Mouse (Mus musculus) sigmoid colon, adult 10 weeks (tissue): ENCODE data around the gene Micall2. TPM values are rescaled to one million over a fixed set of nuclear protein-coding genes. Genes with fewer than 3 reads are reported as not detected.

Source experiments
- polyA plus RNA-seq: library from polyadenylated mRNA; stranded (reverse); fragments of 350-450 nt; fragmentation: Illumina TruSeq; extraction: RNeasy Lipid Tissue Mini Kit (QIAGEN cat#74804); gene quantifications from one replicate; pipeline ENCODE4 v1.2.3, GENCODE M21; 2014; ENCODE audit warnings: low read depth, low replicate concordance

Gene Micall2
- polyA plus RNA-seq, result 0.66 TPM

DNA sequence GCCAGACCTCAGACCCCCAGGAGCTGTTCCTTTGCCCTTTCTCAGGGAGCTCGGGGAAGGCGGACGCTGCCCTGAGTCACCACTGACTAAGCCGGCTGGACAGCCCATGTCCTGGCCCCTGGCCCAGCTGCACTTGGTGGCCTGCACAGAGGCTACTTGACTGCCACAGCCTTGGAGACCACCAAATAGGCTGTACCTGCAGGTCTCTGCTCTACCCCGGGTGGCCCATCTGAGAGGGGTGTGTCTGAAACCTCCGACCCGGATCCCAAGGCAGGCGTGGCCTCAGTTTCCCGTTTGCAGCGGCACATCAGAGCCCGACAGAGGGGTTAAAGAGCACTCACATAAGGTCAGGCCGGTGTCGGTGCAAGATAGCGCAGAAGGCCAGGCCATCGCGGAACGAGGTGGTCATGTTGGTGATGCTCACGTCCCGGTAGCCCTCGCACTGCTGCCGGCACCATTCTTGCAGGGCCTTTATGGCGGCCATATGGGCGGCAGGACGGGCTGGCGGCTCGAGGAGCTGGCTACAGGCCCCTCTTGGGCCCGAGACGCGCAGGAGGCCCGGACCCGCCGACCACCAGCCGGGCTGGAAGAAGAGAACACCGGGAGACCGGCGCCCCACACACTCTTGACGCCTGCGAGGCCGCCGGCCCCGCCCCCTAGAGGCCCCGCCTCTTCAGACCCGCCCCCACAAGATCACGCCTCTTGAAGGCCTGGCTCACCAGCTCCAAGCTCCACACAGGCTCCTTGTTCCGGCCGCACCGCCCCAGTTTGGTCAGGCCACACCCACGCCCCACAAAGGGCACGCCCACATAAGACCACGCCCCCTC is at the start of gene Micall2:
Micall2 (minus strand) TSS at position 660 of the 827 bp plus-strand sequence.

DNA sequence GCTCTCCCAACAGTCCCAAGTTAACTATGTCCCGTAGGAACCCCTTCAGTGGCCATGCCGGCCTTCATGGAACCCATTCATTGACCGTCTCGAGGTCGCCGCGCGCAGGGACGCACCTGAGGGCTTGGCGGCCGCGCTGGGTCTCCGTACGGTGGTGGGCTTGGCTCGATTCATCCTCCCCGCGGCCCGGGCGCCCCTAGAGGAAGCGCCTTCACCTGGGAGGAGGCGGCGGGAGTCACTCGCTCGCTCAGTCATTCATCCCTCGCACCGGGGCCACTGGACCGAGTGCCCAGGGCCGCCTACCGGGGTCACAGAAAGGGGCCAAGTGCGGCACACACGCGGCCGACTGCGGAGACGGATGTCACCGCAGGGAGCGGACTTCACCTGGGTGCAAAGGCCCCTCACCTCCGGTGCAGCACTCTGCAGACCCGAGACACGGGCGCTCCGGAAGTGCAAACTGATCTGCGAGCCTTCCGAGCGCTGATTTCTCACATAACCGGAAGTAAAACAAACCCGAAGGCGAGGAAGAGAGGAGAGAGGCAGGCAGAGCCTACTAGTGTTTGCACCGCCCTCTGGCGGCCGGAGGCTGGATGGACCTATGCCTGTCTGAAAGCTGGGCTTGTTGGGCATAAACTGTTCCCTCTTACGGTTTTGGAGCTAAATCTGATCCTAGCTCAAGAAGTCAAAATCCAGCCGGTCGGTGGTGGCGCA is 39.2 kb upstream of the Micall2 start, which contains the start of gene Ints1:
Ints1 (minus strand) TSS at position 459 of the 711 bp plus-strand sequence.

Other genes starting within 250 kb of the Micall2 start
- gene Uncx, start 192.8 kb downstream of the Micall2 start, polyA plus RNA-seq, result not detected
- 1.5 TPM for gene Ints1, start 39.3 kb upstream of the Micall2 start, polyA plus RNA-seq
- gene Mafk, start 55.2 kb upstream of the Micall2 start, polyA plus RNA-seq, result 16.5 TPM
- 2.3 TPM for gene Tmem184a, start 83.6 kb upstream of the Micall2 start, polyA plus RNA-seq
- gene Gm26938, start 90.1 kb upstream of the Micall2 start, polyA plus RNA-seq, result not detected
- 0.47 TPM for gene Psmg3, start 90.5 kb upstream of the Micall2 start, polyA plus RNA-seq
- gene Elfn1, start 171.6 kb upstream of the Micall2 start, polyA plus RNA-seq, result not detected